Mouse (Mus musculus): Measurements from ENCODE around the gene Ano5.

The Ano5 gene

DNA sequence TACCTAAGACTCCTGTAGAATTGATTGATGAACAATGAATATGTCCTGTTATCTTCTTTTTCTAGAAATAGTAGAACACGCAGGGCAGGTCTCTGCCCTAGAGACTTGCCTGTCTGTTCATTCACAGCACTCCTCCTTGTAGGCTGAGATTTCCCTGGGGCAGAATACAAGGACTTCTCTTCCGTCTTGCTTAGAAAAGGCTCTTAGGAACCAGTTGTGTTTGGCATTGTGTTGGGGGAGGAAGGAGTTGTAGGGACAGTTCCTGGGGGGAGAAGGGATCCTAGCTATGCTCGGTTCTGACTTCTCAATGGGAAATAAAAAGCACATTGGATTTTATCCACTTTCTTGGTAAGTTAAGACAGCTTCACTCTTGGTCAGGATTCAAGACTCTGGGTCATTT, 118.4 kb downstream of the Ano5 start:
- no peak for DNase-seq (ENCODE audit: low spot score)

DNA sequence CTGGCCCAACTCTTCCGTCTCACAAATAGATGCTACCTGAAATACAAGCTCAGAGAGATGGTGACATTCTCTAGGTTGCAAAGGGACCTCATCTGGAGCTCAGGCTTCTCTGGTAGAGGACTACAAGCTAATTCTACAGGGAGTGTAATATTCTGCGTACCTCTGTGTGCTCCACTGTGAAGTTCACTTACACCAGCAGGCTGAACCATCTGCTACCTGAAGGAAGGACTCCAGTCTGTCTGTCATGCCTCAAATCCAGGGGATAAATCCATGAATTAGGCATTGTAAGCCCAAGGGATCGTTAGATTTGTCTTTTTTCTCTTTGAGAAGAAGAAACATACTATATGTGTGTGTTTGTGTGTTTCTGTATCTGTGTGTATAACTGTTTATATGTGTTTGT, 120.3 kb downstream of the Ano5 start:
- DNase-seq (ENCODE audit: low spot score): no peak

DNA sequence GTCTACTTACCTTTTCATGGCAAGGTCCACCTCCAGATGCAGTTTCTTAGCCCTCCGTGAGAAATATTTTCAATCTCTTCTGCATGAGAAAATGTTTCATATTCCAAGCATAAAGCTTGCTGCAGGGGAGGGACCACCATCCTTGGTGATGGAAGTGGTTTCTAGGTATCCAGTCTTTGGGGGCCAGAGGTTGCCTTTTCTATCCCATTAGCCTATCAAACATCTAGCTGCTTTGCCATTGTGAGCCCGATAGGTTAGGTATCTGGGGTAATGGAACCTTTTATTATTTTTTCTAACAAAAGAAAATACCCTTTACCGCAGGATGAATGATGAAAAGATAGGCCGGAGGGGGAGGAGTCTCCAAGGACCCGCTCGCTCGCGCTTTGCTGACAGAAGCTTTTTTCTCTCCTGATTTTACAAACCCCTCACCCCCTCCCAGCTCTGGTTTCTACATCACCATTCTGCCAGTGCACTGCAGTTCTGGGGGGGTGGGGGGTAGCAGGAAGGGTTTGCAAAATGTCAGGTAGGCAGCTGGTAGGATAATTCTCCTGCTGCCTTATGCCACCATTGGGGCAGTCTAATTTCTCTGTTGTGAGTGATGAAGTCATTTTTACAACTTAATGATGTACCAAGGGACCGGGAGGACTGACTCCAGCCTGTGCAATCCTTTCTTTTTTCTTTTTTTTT, 121.9 kb downstream of the Ano5 start:
- no peak for DNase-seq (ENCODE audit: low spot score)

DNA sequence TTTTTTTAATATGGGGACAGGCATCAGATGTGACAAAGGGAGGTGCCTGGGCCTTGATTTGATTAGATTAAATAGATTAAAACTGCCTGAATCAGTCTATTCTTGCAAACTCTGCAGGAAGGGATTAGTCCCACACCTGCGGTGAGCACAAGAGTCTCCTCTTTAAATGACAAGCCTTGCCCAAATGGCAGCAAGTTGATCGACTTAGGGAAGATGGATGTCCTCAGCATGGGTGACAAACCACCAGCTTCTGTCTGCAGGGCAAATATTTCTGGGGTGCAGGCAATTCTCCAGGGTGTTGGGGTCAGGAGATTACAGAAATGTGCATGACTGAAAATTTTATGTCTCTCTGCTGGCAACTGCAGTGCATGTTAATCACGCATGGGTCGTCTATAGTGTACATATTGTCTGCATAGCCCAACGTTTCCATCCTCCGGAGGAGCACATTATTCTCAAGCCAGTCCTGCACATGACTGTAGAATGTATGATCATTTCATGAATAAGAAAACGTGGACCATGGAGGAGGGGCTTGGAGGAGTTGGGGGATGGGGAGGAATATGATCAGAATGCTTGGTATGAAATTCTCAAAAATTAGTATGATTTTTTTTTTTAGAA, 122.5 kb downstream of the Ano5 start:
- DNase-seq (ENCODE audit: low spot score): no peak
